Mouse (Mus musculus) kidney, adult 11 months (tissue): ENCODE measurements around the gene Tceal5.

ENCODE experiments used
- DNase-seq: peaks from one replicate; pipeline ENCODE4 v3.0.0; 2022

Tceal5 gene

GRCm38 (mm10) chrX:136171189-136172117 is 32.2 kb downstream of the Tceal5 start:
- DNase-seq: peak; percentile 58

GRCm38 (mm10) chrX:136170625-136171024 is 33.1 kb downstream of the Tceal5 start:
- no peak for DNase-seq
